22 mouse cellular contexts compared by ENCODE assay signal in genomic region chr1:167085461-167085860, GRCm38 (mm10).
DNase-seq lines count a peak whose midpoint lies in the region; ATAC-seq lines count a peak whose summit lies in the region.
"Had no signal": no experiment of that assay in that cellular context is flagged by ENCODE, and none has a peak within 500 bp of the region (broad histone marks: within the 10 kb centered on the region; RNA-seq: fewer than 3 reads in every experiment).

No protein-coding gene starts in this region.

- no peak overlapping the region for H3K4me2 ChIP-seq in forebrain, embryonic 14.5 days (ENCODE audit: low read length)
- H3K4me2 ChIP-seq in forebrain, embryonic 11.5 days (ENCODE audit: low read depth, low read length, severe bottlenecking): no peak overlapping the region
- H3K4me2 ChIP-seq in midbrain, embryonic 13.5 days (replicated peaks): no peak overlapping the region
- no peak overlapping the region for H3K4me2 ChIP-seq in forebrain, embryonic 15.5 days (replicated peaks)
- H3K4me2 ChIP-seq in midbrain, embryonic 15.5 days: no peak overlapping the region
- H3K4me2 ChIP-seq: heart, embryonic 12.5 days; heart, embryonic 15.5 days; hindbrain, embryonic 15.5 days had no signal

- H3K4me1 ChIP-seq in forebrain, embryonic 14.5 days (ENCODE audit: control insufficient read depth, insufficient read depth, low read length): peaks cover 21% of the 10 kb centered on the region; the same call in 1 of the 2 replicates
- H3K4me1 ChIP-seq in forebrain, embryonic 11.5 days (replicated peaks; ENCODE audit: control insufficient read depth, insufficient read depth, low read length): no peaks in the 10 kb centered on the region
- peaks cover 34% of the 10 kb centered on the region for H3K4me1 ChIP-seq in midbrain, embryonic 13.5 days (replicated peaks)
- H3K4me1 ChIP-seq in midbrain, embryonic 10.5 days: peaks cover 15% of the 10 kb centered on the region
- peaks cover 27% of the 10 kb centered on the region for H3K4me1 ChIP-seq in forebrain, embryonic 15.5 days
- peaks cover 21% of the 10 kb centered on the region for H3K4me1 ChIP-seq in midbrain, embryonic 15.5 days
- H3K4me1 ChIP-seq: heart, embryonic 12.5 days; heart, embryonic 15.5 days had no signal

- H3K36me3 ChIP-seq in forebrain, embryonic 14.5 days (ENCODE audit: control insufficient read depth, insufficient read depth, low read length): peaks cover 3% of the 10 kb centered on the region; the same call in 1 of the 2 replicates
- H3K36me3 ChIP-seq in forebrain, embryonic 11.5 days (ENCODE audit: control insufficient read depth, insufficient read depth, low read length): no peaks in the 10 kb centered on the region
- H3K36me3 ChIP-seq in midbrain, embryonic 13.5 days: peaks cover 6% of the 10 kb centered on the region
- no peaks in the 10 kb centered on the region for H3K36me3 ChIP-seq in midbrain, embryonic 10.5 days
- no peaks in the 10 kb centered on the region for H3K36me3 ChIP-seq in forebrain, embryonic 15.5 days
- H3K36me3 ChIP-seq in midbrain, embryonic 15.5 days (replicated peaks): no peaks in the 10 kb centered on the region
- H3K36me3 ChIP-seq: heart, embryonic 12.5 days; heart, embryonic 15.5 days; hindbrain, embryonic 10.5 days had no signal

- H3K4me3 ChIP-seq in forebrain, embryonic 14.5 days (ENCODE audit: low read depth, low read length): no peak overlapping the region
- H3K4me3 ChIP-seq in forebrain, embryonic 11.5 days (ENCODE audit: low read depth, low read length): no peak overlapping the region
- H3K4me3 ChIP-seq in midbrain, embryonic 13.5 days (replicated peaks): no peak overlapping the region
- no peak overlapping the region for H3K4me3 ChIP-seq in midbrain, embryonic 10.5 days
- H3K4me3 ChIP-seq in forebrain, embryonic 15.5 days: no peak overlapping the region
- H3K4me3 ChIP-seq in midbrain, embryonic 15.5 days: no peak overlapping the region
- H3K4me3 ChIP-seq: heart, embryonic 12.5 days; heart, embryonic 15.5 days; hindbrain, embryonic 10.5 days; hindbrain, embryonic 15.5 days had no signal

- H3K9me3 ChIP-seq in forebrain, embryonic 14.5 days (replicated peaks; ENCODE audit: control insufficient read depth, low read length): no peaks in the 10 kb centered on the region
- H3K9me3 ChIP-seq in forebrain, embryonic 11.5 days (ENCODE audit: control insufficient read depth, low read length): no peaks in the 10 kb centered on the region
- H3K9me3 ChIP-seq in midbrain, embryonic 13.5 days: no peaks in the 10 kb centered on the region
- H3K9me3 ChIP-seq in midbrain, embryonic 10.5 days (replicated peaks): no peaks in the 10 kb centered on the region
- H3K9me3 ChIP-seq in forebrain, embryonic 15.5 days: no peaks in the 10 kb centered on the region
- H3K9me3 ChIP-seq in midbrain, embryonic 15.5 days: no peaks in the 10 kb centered on the region
- H3K9me3 ChIP-seq: heart, embryonic 12.5 days; heart, embryonic 15.5 days; hindbrain, embryonic 10.5 days; hindbrain, embryonic 15.5 days had no signal

- H3K27ac ChIP-seq in forebrain, embryonic 14.5 days (ENCODE audit: low read depth, low read length): peak overlapping the region; percentile 45; the same call in 1 of the 2 replicates
- H3K27ac ChIP-seq in forebrain, embryonic 11.5 days (ENCODE audit: low read depth, low read length): no peak overlapping the region
- H3K27ac ChIP-seq in midbrain, embryonic 13.5 days: peak overlapping the region; percentile 35; the same call in 1 of the 2 replicates
- no peak overlapping the region for H3K27ac ChIP-seq in midbrain, embryonic 10.5 days (replicated peaks)
- H3K27ac ChIP-seq in forebrain, embryonic 15.5 days (replicated peaks): 0 out of 2 replicates have a peak overlapping the region, but pooled peaks have one; percentile 9
- 0 out of 2 replicates have a peak overlapping the region, but pooled peaks have one; percentile 32 for H3K27ac ChIP-seq in midbrain, embryonic 15.5 days
- H3K27ac ChIP-seq: heart, embryonic 15.5 days; hindbrain, embryonic 10.5 days; hindbrain, embryonic 15.5 days had no signal

- ATAC-seq in forebrain, embryonic 14.5 days: peak; percentile 33; the same call in 1 of the 2 replicates
- no peak for ATAC-seq in forebrain, embryonic 11.5 days (replicated peaks; ENCODE audit: low FRiP score)
- ATAC-seq in midbrain, embryonic 13.5 days: no peak
- ATAC-seq in forebrain, embryonic 15.5 days (replicated peaks): no peak
- ATAC-seq in midbrain, embryonic 15.5 days (replicated peaks): no peak
- ATAC-seq: CD4-positive, CD25-positive, alpha-beta regulatory T cell, adult 4 months; intestine, postnatal 0 days had no signal

- DNase-seq in forebrain, embryonic 14.5 days (ENCODE audit: low spot score): peak; percentile 60
- DNase-seq in forebrain, embryonic 11.5 days (ENCODE audit: low spot score): no peak
- no peak for DNase-seq in midbrain, embryonic 10.5 days (ENCODE audit: low spot score)
- DNase-seq in layer of hippocampus, postnatal 14 days (ENCODE audit: low spot score in 2 of 2): no peak
- DNase-seq: adrenal gland, adult 2 months; adrenal gland, postnatal 25 days; cerebellum, adult 18-20 months; cerebellum, adult 9-10 months; cerebellum, postnatal 14 days; gastrocnemius, postnatal 25 days; heart, adult 18-20 months; heart, postnatal 10 days; heart, postnatal 36 days had no signal

- no peaks in the 10 kb centered on the region for H3K27me3 ChIP-seq in forebrain, embryonic 14.5 days (replicated peaks; ENCODE audit: control insufficient read depth, insufficient read depth, low read length)
- no peaks in the 10 kb centered on the region for H3K27me3 ChIP-seq in forebrain, embryonic 11.5 days (ENCODE audit: control insufficient read depth, insufficient read depth, low read length)
- H3K27me3 ChIP-seq in midbrain, embryonic 13.5 days: no peaks in the 10 kb centered on the region
- no peaks in the 10 kb centered on the region for H3K27me3 ChIP-seq in midbrain, embryonic 10.5 days (ENCODE audit: low read depth, poor library complexity, severe bottlenecking)
- no peaks in the 10 kb centered on the region for H3K27me3 ChIP-seq in forebrain, embryonic 15.5 days
- no peaks in the 10 kb centered on the region for H3K27me3 ChIP-seq in midbrain, embryonic 15.5 days (replicated peaks)
- H3K27me3 ChIP-seq: heart, embryonic 12.5 days; heart, embryonic 15.5 days; hindbrain, embryonic 15.5 days had no signal

- 16% methylated on average over 4 of the region's 4 CpGs for WGBS in forebrain, embryonic 14.5 days
- WGBS in forebrain, embryonic 11.5 days: 58% methylated on average over 4 of the region's 4 CpGs
- 47% methylated on average over 4 of the region's 4 CpGs for WGBS in midbrain, embryonic 13.5 days
- 88% methylated on average over 4 of the region's 4 CpGs for WGBS in midbrain, embryonic 10.5 days
- 10% methylated on average over 4 of the region's 4 CpGs for WGBS in forebrain, embryonic 15.5 days
- 40% methylated on average over 4 of the region's 4 CpGs for WGBS in midbrain, embryonic 15.5 days

- H3K9ac ChIP-seq in forebrain, embryonic 14.5 days (ENCODE audit: low read length): no peak overlapping the region
- H3K9ac ChIP-seq in forebrain, embryonic 11.5 days (ENCODE audit: low read length): no peak overlapping the region
- H3K9ac ChIP-seq in midbrain, embryonic 13.5 days (replicated peaks): no peak overlapping the region
- H3K9ac ChIP-seq in forebrain, embryonic 15.5 days (replicated peaks): no peak overlapping the region
- no peak overlapping the region for H3K9ac ChIP-seq in midbrain, embryonic 15.5 days
- H3K9ac ChIP-seq: heart, embryonic 12.5 days; heart, embryonic 15.5 days; hindbrain, embryonic 15.5 days had no signal

Comparison
In these comparisons a context has a peak if more than half of its experiments do, and no peak if none do; other contexts are left out.
1. H3K27ac ChIP-seq: peak in forebrain, embryonic 14.5 days (single experiment), midbrain, embryonic 13.5 days (single experiment), forebrain, embryonic 15.5 days (single experiment) and midbrain, embryonic 15.5 days (single experiment); none in forebrain, embryonic 11.5 days (single experiment) and midbrain, embryonic 10.5 days (single experiment).